Mouse (Mus musculus) left cerebral cortex, adult 8-10 months (tissue): ENCODE measurements around the gene Ppfia4. TPM values are rescaled to one million over a fixed set of nuclear protein-coding genes. Genes with fewer than 3 reads are reported as not detected.

Source experiments
- DNase-seq, 2 experiments: peaks; one replicate each; pipeline ENCODE4 v3.0.0; 2022; ENCODE audit warnings: low spot score in 2 of 2
- total RNA-seq, 4 experiments: library from RNA; stranded (reverse); gene quantifications; 2 replicates each; pipeline ENCODE4 v1.2.4; 2022

Gene Ppfia4
- 10 to 100 TPM; 51.1 to 57.9 (median 55.8) TPM for total RNA-seq

- DNase-seq, result peak; percentile 30 to 89
Measured at GRCm38 (mm10) chr1:134332770-134333271, at the start of gene Ppfia4. TSS of gene Ppfia4 (minus strand) at chr1:134332928.

GRCm38 (mm10) chr1:134381795-134382625 lies 49.3 kb upstream of the Ppfia4 start:
- peak; percentile 16 to 21 for DNase-seq

- no peak for DNase-seq
Measured at GRCm38 (mm10) chr1:134381051-134381450, 48.3 kb upstream of the Ppfia4 start.

- no peak for DNase-seq
Measured at GRCm38 (mm10) chr1:134374124-134374523, 41.4 kb upstream of the Ppfia4 start.

GRCm38 (mm10) chr1:134368777-134369337 lies 36.1 kb upstream of the Ppfia4 start:
- DNase-seq, result peak in 1 of 2 experiments; percentile 42

- no peak for DNase-seq
Measured at GRCm38 (mm10) chr1:134365491-134365890, 32.8 kb upstream of the Ppfia4 start.

- no peak for DNase-seq
Measured at GRCm38 (mm10) chr1:134363194-134363593, 30.5 kb upstream of the Ppfia4 start.

GRCm38 (mm10) chr1:134361857-134362212 lies 29.1 kb upstream of the Ppfia4 start, which contains the start of gene Tmem183a:
TSS of gene Tmem183a (minus strand) at chr1:134361979.
- peak; percentile 94 to 97 for DNase-seq

- no peak for DNase-seq
Measured at GRCm38 (mm10) chr1:134361195-134361856, 28.6 kb upstream of the Ppfia4 start.

GRCm38 (mm10) chr1:134360656-134361055 lies 27.9 kb upstream of the Ppfia4 start:
- no peak for DNase-seq

- DNase-seq, result no peak
Measured at GRCm38 (mm10) chr1:134357461-134357860, 24.7 kb upstream of the Ppfia4 start.

- no peak for DNase-seq
Measured at GRCm38 (mm10) chr1:134353326-134353725, 20.6 kb upstream of the Ppfia4 start.

- DNase-seq, result no peak
Measured at GRCm38 (mm10) chr1:134347791-134348190, 15.1 kb upstream of the Ppfia4 start.

- peak in 1 of 2 experiments; percentile 46 for DNase-seq
Measured at GRCm38 (mm10) chr1:134345075-134345474, 12.3 kb upstream of the Ppfia4 start.

GRCm38 (mm10) chr1:134344005-134344950 lies 11.6 kb upstream of the Ppfia4 start:
- DNase-seq, result peak; percentile 52 to 86

- DNase-seq, result no peak
Measured at GRCm38 (mm10) chr1:134343567-134343966, 10.8 kb upstream of the Ppfia4 start.

- no peak for DNase-seq
Measured at GRCm38 (mm10) chr1:134342781-134343310, 10.1 kb upstream of the Ppfia4 start.

- DNase-seq, result no peak
Measured at GRCm38 (mm10) chr1:134342278-134342664, 9.5 kb upstream of the Ppfia4 start.

GRCm38 (mm10) chr1:134341641-134342277 lies 9.0 kb upstream of the Ppfia4 start:
- DNase-seq, result no peak
